Mouse (Mus musculus): ENCODE measurements around the gene Emilin1. TPM values are rescaled to one million over a fixed set of nuclear protein-coding genes. Genes with fewer than 3 reads are reported as not detected.

Emilin1 gene
- total and polyA plus RNA-seq, 2 experiments, result 17.8 to 31.5 TPM

- H3K36me3 ChIP-seq (ENCODE audit: control insufficient read depth, insufficient read depth, low read length), result no peaks in the 10 kb centered on the region
- no peak overlapping the region for H3K9ac ChIP-seq (ENCODE audit: low read depth, low read length)
- no peak overlapping the region for H3K27ac ChIP-seq (replicated peaks; ENCODE audit: insufficient read depth, low read depth, low read length)
- WGBS, result 93% methylated on average over 31 of the region's 31 CpGs
- TF ChIP-seq POLR2A (IDR thresholded peaks at IDR 0.05; ENCODE audit: extremely low read depth, insufficient read depth, low read length) (no peak), CTCF (IDR thresholded peaks at IDR 0.05; ENCODE audit: low read depth, low read length) (no peak)
- H3K27me3 ChIP-seq (ENCODE audit: control insufficient read depth, insufficient read depth, low read length), result no peaks in the 10 kb centered on the region
- no peak overlapping the region for H3K4me3 ChIP-seq (ENCODE audit: insufficient read depth, low read depth, low read length)
- no peaks in the 10 kb centered on the region; the same call in 1 of the 2 replicates for H3K79me2 ChIP-seq (ENCODE audit: control insufficient read depth, insufficient read depth, low read length)
- no peak for DNase-seq (ENCODE audit: extremely low read depth, low read depth, low spot score)
- H3K4me1 ChIP-seq (ENCODE audit: control insufficient read depth, insufficient read depth, low read length), result peaks cover 15% of the 10 kb centered on the region
Observed at GRCm38 (mm10) chr5:30917891-30918670, 4.9 kb downstream of the Emilin1 start.

- no peaks in the 10 kb centered on the region; the same call in 1 of the 2 replicates for H3K79me2 ChIP-seq (ENCODE audit: control insufficient read depth, insufficient read depth, low read length)
- peaks cover 15% of the 10 kb centered on the region for H3K4me1 ChIP-seq (ENCODE audit: control insufficient read depth, insufficient read depth, low read length)
- H3K36me3 ChIP-seq (ENCODE audit: control insufficient read depth, insufficient read depth, low read length), result no peaks in the 10 kb centered on the region
- no peak for TF ChIP-seq POLR2A (IDR thresholded peaks at IDR 0.05; ENCODE audit: extremely low read depth, insufficient read depth, low read length)
- no peak for TF ChIP-seq CTCF (IDR thresholded peaks at IDR 0.05; ENCODE audit: low read depth, low read length)
- H3K27ac ChIP-seq (replicated peaks; ENCODE audit: insufficient read depth, low read depth, low read length), result no peak overlapping the region
- WGBS, result 94% methylated on average over 8 of the region's 8 CpGs
- H3K4me3 ChIP-seq (ENCODE audit: insufficient read depth, low read depth, low read length), result no peak overlapping the region
- no peak for DNase-seq (ENCODE audit: extremely low read depth, low read depth, low spot score)
- no peaks in the 10 kb centered on the region for H3K27me3 ChIP-seq (ENCODE audit: control insufficient read depth, insufficient read depth, low read length)
- no peak overlapping the region for H3K9ac ChIP-seq (ENCODE audit: low read depth, low read length)
Observed at GRCm38 (mm10) chr5:30918691-30919090, 5.5 kb downstream of the Emilin1 start.

GRCm38 (mm10) chr5:30919831-30920614 lies 6.8 kb downstream of the Emilin1 start:
- TF ChIP-seq POLR2A (IDR thresholded peaks at IDR 0.05; ENCODE audit: extremely low read depth, insufficient read depth, low read length) (no peak), CTCF (IDR thresholded peaks at IDR 0.05; ENCODE audit: low read depth, low read length) (no peak)
- Histone ChIP-seq H3K79me2 (ENCODE audit: control insufficient read depth, insufficient read depth, low read length) (no peaks in the 10 kb centered on the region; the same call in 1 of the 2 replicates), H3K27me3 (ENCODE audit: control insufficient read depth, insufficient read depth, low read length) (no peaks in the 10 kb centered on the region), H3K4me3 (ENCODE audit: insufficient read depth, low read depth, low read length) (no peak overlapping the region), H3K36me3 (ENCODE audit: control insufficient read depth, insufficient read depth, low read length) (no peaks in the 10 kb centered on the region), H3K27ac (replicated peaks; ENCODE audit: insufficient read depth, low read depth, low read length) (peak overlapping the region; percentile 68), H3K4me1 (ENCODE audit: control insufficient read depth, insufficient read depth, low read length) (peaks cover 26% of the 10 kb centered on the region), H3K9ac (ENCODE audit: low read depth, low read length) (peak overlapping the region; percentile 47; the same call in 1 of the 2 replicates)
- peak; percentile 70 for DNase-seq (ENCODE audit: extremely low read depth, low read depth, low spot score)
- WGBS, result 43% methylated on average over 11 of the region's 11 CpGs

GRCm38 (mm10) chr5:30920621-30921020 lies 7.4 kb downstream of the Emilin1 start:
- DNase-seq (ENCODE audit: extremely low read depth, low read depth, low spot score), result peak; percentile 70
- WGBS, result 34% methylated on average over 19 of the region's 19 CpGs
- Histone ChIP-seq H3K4me3 (ENCODE audit: insufficient read depth, low read depth, low read length) (peak overlapping the region; percentile 42; the same call in 1 of the 2 replicates), H3K27ac (replicated peaks; ENCODE audit: insufficient read depth, low read depth, low read length) (peak overlapping the region; percentile 68), H3K9ac (ENCODE audit: low read depth, low read length) (peak overlapping the region; percentile 47), H3K79me2 (ENCODE audit: control insufficient read depth, insufficient read depth, low read length) (no peaks in the 10 kb centered on the region; the same call in 1 of the 2 replicates), H3K4me1 (ENCODE audit: control insufficient read depth, insufficient read depth, low read length) (peaks cover 25% of the 10 kb centered on the region), H3K36me3 (ENCODE audit: control insufficient read depth, insufficient read depth, low read length) (no peaks in the 10 kb centered on the region), H3K27me3 (ENCODE audit: control insufficient read depth, insufficient read depth, low read length) (no peaks in the 10 kb centered on the region)
- TF ChIP-seq CTCF (IDR thresholded peaks at IDR 0.05; ENCODE audit: low read depth, low read length), result no peak

- Histone ChIP-seq H3K27ac (replicated peaks; ENCODE audit: insufficient read depth, low read depth, low read length) (peak within 1 kb of the TSS; percentile 83), H3K9ac (ENCODE audit: low read depth, low read length) (peak within 1 kb of the TSS; percentile 85), H3K36me3 (ENCODE audit: control insufficient read depth, insufficient read depth, low read length) (no peaks in the 10 kb centered on the region), H3K27me3 (ENCODE audit: control insufficient read depth, insufficient read depth, low read length) (no peaks in the 10 kb centered on the region), H3K79me2 (ENCODE audit: control insufficient read depth, insufficient read depth, low read length) (peaks cover under 1% of the 10 kb centered on the region; the same call in 1 of the 2 replicates), H3K4me3 (ENCODE audit: insufficient read depth, low read depth, low read length) (peak within 1 kb of the TSS; percentile 65), H3K4me1 (ENCODE audit: control insufficient read depth, insufficient read depth, low read length) (peaks cover 31% of the 10 kb centered on the region)
- WGBS, result 1% methylated on average over 39 of the region's 40 CpGs
- peak; percentile 92 for DNase-seq (ENCODE audit: extremely low read depth, low read depth, low spot score)
- TF ChIP-seq POLR2A (IDR thresholded peaks at IDR 0.05; ENCODE audit: extremely low read depth, insufficient read depth, low read length) (peak; percentile 97), CTCF (IDR thresholded peaks at IDR 0.05; ENCODE audit: low read depth, low read length) (peak; percentile 88)
Observed at GRCm38 (mm10) chr5:30921256-30922033, 8.2 kb downstream of the Emilin1 start, which contains the start of gene Khk. Gene Khk (plus strand): TSS chr5:30921431.
